Mouse (Mus musculus): ENCODE measurements at regions not wholly inside any gene's neighbourhood (a gene's known extent, or its start where the extent isn't known, plus 50 kb on each side); places are given as distances from the start of the nearest gene placed in this dataset.

DNA sequence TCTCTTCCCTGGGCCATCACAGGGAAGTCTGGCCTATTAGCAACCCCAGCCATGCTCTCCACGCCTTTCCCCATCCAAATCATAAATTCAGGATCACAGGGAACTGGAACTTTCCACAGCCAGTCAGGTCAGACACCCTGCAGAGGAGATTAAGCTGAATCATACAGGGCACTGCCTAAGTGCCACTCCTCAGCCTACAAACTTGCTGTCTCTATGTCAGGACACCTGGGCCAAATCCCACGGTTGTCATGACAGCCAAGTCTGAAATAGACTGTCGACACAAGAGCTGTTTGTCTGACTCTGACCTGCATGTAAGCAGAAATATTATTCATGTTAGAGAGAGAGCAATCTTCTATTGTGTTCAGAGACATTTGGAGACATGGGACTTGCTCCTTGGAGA, 374.0 kb upstream of the Trib2 start:
- no peaks in the 10 kb centered on the region for H3K36me3 ChIP-seq (ENCODE audit: control insufficient read depth, insufficient read depth, low read length)
- peaks cover 2% of the 10 kb centered on the region; the same call in 1 of the 2 replicates for H3K4me1 ChIP-seq (ENCODE audit: control insufficient read depth, insufficient read depth, low read length)
- TF ChIP-seq CTCF (IDR thresholded peaks at IDR 0.05; ENCODE audit: control insufficient read depth, insufficient read depth, insufficient replicate concordance, low read depth, low read length) (no peak), POLR2A (IDR thresholded peaks at IDR 0.05; ENCODE audit: control insufficient read depth, low read depth, low read length) (no peak)
- no peak overlapping the region for H3K4me3 ChIP-seq (ENCODE audit: control insufficient read depth, low read depth, low read length)
- no peak overlapping the region for H3K27ac ChIP-seq (ENCODE audit: control insufficient read depth, insufficient read depth, low read depth, low read length)
- no peaks in the 10 kb centered on the region for H3K27me3 ChIP-seq (ENCODE audit: control insufficient read depth, insufficient read depth, low read length)

GRCm38 (mm10) chr12:16189441-16189840, 372.7 kb upstream of the Trib2 start:
- Histone ChIP-seq H3K27me3 (ENCODE audit: control insufficient read depth, insufficient read depth, low read length) (no peaks in the 10 kb centered on the region), H3K27ac (ENCODE audit: control insufficient read depth, insufficient read depth, low read depth, low read length) (no peak overlapping the region), H3K4me3 (ENCODE audit: control insufficient read depth, low read depth, low read length) (no peak overlapping the region), H3K36me3 (ENCODE audit: control insufficient read depth, insufficient read depth, low read length) (no peaks in the 10 kb centered on the region), H3K4me1 (ENCODE audit: control insufficient read depth, insufficient read depth, low read length) (peaks cover 2% of the 10 kb centered on the region; the same call in 1 of the 2 replicates)
- no peak for TF ChIP-seq CTCF (IDR thresholded peaks at IDR 0.05; ENCODE audit: control insufficient read depth, insufficient read depth, insufficient replicate concordance, low read depth, low read length)

DNA sequence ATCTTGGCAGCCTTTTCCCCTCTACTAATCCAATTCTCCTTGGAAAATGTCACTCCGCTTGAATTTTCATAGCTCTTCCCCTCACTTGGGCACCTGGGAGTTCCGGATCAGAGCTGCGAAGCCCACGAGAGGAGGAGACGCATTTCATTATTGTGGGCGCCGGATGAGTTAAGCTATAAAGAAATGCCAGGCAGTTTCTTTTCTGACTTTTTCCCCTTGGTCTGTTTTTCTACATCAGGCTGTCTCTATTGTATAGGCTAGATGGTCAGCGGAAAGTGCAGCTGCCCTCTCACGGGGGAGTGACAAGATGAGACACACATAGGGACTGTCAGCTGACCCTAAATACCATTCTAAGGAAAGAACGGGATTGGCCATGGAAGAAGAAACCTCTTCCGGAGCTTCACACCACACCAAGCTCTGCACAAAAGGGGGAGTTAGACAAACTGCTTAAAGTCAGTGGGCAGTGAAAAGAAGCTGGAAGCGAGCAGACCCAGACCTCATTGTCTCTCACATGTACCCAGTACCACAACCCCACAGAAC, 369.3 kb upstream of the Trib2 start:
- TF ChIP-seq CTCF (IDR thresholded peaks at IDR 0.05; ENCODE audit: control insufficient read depth, insufficient read depth, insufficient replicate concordance, low read depth, low read length): no peak
- TF ChIP-seq POLR2A (IDR thresholded peaks at IDR 0.05; ENCODE audit: control insufficient read depth, low read depth, low read length): no peak
- Histone ChIP-seq H3K36me3 (ENCODE audit: control insufficient read depth, insufficient read depth, low read length) (no peaks in the 10 kb centered on the region), H3K27me3 (ENCODE audit: control insufficient read depth, insufficient read depth, low read length) (no peaks in the 10 kb centered on the region), H3K27ac (ENCODE audit: control insufficient read depth, insufficient read depth, low read depth, low read length) (no peak overlapping the region), H3K4me3 (ENCODE audit: control insufficient read depth, low read depth, low read length) (peak overlapping the region; percentile 10; the same call in 1 of the 2 replicates), H3K4me1 (ENCODE audit: control insufficient read depth, insufficient read depth, low read length) (peaks cover 2% of the 10 kb centered on the region; the same call in 1 of the 2 replicates)

DNA sequence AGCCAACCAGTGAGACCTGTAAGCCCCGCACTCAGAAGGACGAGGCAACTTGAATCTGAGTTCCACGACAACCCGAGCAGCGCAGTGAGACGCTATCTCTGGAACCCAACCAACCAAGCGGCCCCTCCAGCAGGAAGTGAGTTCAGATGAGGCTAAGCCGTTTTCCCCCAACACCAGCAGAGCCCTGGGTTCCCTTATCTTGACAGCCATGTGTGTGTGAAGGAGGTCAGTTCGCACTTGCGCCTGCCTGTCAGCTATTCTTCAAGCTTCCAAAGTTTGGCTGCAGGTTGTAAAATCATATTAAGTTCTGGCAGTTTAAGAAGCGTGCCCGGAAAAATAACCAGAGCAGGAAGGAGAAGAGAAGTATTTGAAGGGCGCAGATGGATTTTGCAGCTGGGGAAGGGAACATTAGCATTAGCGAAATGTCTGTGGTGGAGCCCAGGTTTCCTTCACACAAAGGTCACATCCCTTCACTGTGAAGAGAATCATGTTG, 368.8 kb upstream of the Trib2 start:
- Histone ChIP-seq H3K27ac (ENCODE audit: control insufficient read depth, insufficient read depth, low read depth, low read length) (no peak overlapping the region), H3K4me1 (ENCODE audit: control insufficient read depth, insufficient read depth, low read length) (peaks cover 2% of the 10 kb centered on the region; the same call in 1 of the 2 replicates), H3K36me3 (ENCODE audit: control insufficient read depth, insufficient read depth, low read length) (no peaks in the 10 kb centered on the region), H3K27me3 (ENCODE audit: control insufficient read depth, insufficient read depth, low read length) (no peaks in the 10 kb centered on the region), H3K4me3 (ENCODE audit: control insufficient read depth, low read depth, low read length) (peak overlapping the region; percentile 10)
- no peak for TF ChIP-seq POLR2A (IDR thresholded peaks at IDR 0.05; ENCODE audit: control insufficient read depth, low read depth, low read length)
- TF ChIP-seq CTCF (IDR thresholded peaks at IDR 0.05; ENCODE audit: control insufficient read depth, insufficient read depth, insufficient replicate concordance, low read depth, low read length): no peak

- no peak overlapping the region for H3K4me3 ChIP-seq (ENCODE audit: control insufficient read depth, low read depth, low read length)
- TF ChIP-seq POLR2A (IDR thresholded peaks at IDR 0.05; ENCODE audit: control insufficient read depth, low read depth, low read length): no peak
- TF ChIP-seq CTCF (IDR thresholded peaks at IDR 0.05; ENCODE audit: control insufficient read depth, insufficient read depth, insufficient replicate concordance, low read depth, low read length): no peak
- H3K27me3 ChIP-seq (ENCODE audit: control insufficient read depth, insufficient read depth, low read length): no peaks in the 10 kb centered on the region
These were observed 366.3 kb upstream of the Trib2 start for GRCm38 (mm10) chr12:16183055-16183454.

GRCm38 (mm10) chr12:16181599-16181998, 364.9 kb upstream of the Trib2 start:
- Histone ChIP-seq H3K4me1 (ENCODE audit: control insufficient read depth, insufficient read depth, low read length) (peaks cover 2% of the 10 kb centered on the region; the same call in 1 of the 2 replicates), H3K4me3 (ENCODE audit: control insufficient read depth, low read depth, low read length) (no peak overlapping the region), H3K36me3 (ENCODE audit: control insufficient read depth, insufficient read depth, low read length) (no peaks in the 10 kb centered on the region), H3K27ac (ENCODE audit: control insufficient read depth, insufficient read depth, low read depth, low read length) (no peak overlapping the region), H3K27me3 (ENCODE audit: control insufficient read depth, insufficient read depth, low read length) (no peaks in the 10 kb centered on the region)
- no peak for TF ChIP-seq POLR2A (IDR thresholded peaks at IDR 0.05; ENCODE audit: control insufficient read depth, low read depth, low read length)
- TF ChIP-seq CTCF (IDR thresholded peaks at IDR 0.05; ENCODE audit: control insufficient read depth, insufficient read depth, insufficient replicate concordance, low read depth, low read length): no peak

More at GRCm38 (mm10) chr12:16183055-16183454, 366.3 kb upstream of the Trib2 start:
- Histone ChIP-seq H3K4me1 (ENCODE audit: control insufficient read depth, insufficient read depth, low read length) (peaks cover 2% of the 10 kb centered on the region; the same call in 1 of the 2 replicates), H3K36me3 (ENCODE audit: control insufficient read depth, insufficient read depth, low read length) (no peaks in the 10 kb centered on the region), H3K27ac (ENCODE audit: control insufficient read depth, insufficient read depth, low read depth, low read length) (no peak overlapping the region)

DNA sequence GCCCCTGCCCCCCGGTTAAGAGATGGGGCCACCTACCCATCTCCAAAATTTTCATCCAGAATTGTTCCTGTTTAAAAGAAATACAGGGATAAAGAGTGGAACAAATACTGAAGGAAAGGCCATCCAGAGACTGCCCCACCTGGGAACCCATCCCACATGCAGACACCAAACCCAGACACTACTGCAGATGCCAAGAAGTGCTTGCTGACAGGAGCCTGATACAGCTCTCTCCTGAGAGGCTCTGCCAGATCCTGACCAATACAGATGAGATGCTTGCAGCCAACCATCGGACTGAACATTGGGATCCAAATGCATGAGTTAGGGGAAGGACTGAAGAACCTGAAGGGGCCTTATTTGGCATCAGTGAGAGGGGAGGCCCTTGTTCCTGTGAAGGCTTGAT, 363.2 kb upstream of the Trib2 start:
- Histone ChIP-seq H3K4me3 (ENCODE audit: control insufficient read depth, low read depth, low read length) (no peak overlapping the region), H3K27ac (ENCODE audit: control insufficient read depth, insufficient read depth, low read depth, low read length) (no peak overlapping the region), H3K36me3 (ENCODE audit: control insufficient read depth, insufficient read depth, low read length) (no peaks in the 10 kb centered on the region), H3K4me1 (ENCODE audit: control insufficient read depth, insufficient read depth, low read length) (no peaks in the 10 kb centered on the region), H3K27me3 (ENCODE audit: control insufficient read depth, insufficient read depth, low read length) (no peaks in the 10 kb centered on the region)
- TF ChIP-seq CTCF (IDR thresholded peaks at IDR 0.05; ENCODE audit: control insufficient read depth, insufficient read depth, insufficient replicate concordance, low read depth, low read length): no peak
- no peak for TF ChIP-seq POLR2A (IDR thresholded peaks at IDR 0.05; ENCODE audit: control insufficient read depth, low read depth, low read length)
